Mouse (Mus musculus) skeletal muscle tissue, adult 2 months (tissue): ENCODE data around the gene Sdhaf4.

Experiments used
- DNase-seq: peaks from one replicate; pipeline ENCODE4 v3.0.0-alpha.2; 2012; ENCODE audit warnings: low read depth, low spot score

Sdhaf4 gene

DNA sequence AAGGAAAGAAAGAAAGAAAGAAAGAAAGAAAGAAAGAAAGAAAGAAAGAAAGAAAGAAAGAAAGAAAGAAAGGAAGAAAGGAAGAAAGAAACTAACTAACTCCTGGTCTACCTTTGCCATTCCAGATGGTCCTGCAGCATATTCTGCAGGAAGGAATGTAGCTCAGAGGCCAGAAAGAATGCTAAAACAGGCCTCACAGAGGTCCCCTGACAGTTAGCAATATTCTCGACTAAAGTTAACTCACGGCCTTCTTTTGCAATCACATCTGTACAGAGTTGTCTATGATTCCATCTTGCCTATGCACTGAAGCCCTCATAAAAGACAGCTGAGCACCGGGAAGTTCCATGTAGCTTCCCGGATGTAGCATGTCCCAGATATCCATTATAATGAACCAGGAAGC lies 49.9 kb downstream of the Sdhaf4 start:
- DNase-seq = no peak

DNA sequence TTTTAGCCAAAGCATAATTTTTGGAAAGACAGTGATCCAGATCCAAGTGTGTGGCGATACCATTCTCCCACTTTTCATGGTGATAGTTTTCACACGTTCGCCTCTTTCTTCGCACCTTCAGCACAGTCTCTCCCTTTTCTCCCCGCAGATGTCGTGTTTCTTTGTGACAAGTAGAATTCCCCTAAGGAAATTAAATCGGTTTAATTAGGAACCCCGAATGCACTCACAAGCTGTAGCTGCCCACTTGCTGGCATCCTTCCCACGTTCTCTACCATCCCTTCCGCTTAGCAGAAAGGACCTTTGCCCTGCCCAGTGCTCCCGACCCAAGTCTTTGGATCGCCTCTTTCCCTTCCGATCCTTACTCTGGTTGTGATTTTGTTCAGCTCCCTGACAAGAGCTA lies 51.5 kb downstream of the Sdhaf4 start:
- no peak for DNase-seq

DNA sequence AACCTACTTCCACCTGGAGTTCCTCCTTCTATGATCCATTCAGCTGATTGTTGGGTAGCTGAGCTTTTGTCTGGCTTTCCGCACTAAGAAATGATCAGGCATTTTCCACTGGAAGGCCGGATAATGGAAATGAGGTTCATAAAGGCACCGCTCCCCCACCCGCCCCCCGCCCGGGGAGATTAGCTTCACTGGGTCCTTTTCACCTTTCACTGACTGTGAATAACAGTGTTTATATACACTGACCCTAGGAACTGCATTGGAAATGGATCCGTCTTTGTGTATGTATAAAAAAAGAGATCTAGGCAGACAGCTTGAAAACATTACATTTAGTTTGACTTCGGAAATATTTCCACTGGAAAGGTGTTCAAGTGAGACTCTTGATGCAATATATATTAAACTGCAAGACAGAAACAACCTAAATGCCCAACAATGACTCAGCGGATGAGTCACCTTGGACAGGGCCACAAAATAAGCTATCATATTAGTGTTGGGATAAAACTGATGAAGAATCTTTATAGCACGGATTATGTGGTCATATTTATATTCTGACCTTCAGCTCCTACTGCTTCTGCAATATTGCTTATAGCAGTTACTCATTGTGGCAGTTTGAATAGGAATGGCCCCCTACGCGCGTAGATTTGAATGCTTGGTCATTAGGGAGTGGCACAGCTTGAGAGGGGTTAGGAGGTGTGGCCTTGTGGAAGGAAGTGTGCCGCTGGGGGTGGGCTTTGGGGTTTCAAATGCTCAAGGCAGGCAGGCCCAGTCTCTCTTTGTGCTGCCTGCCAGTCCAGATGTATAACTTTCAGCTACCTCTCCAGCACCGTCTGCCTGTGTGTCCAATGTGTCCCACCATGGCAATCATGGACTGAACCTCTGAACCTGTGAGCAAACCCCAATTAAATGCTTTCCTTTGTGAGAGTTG lies 56.4 kb downstream of the Sdhaf4 start:
- no peak for DNase-seq

DNA sequence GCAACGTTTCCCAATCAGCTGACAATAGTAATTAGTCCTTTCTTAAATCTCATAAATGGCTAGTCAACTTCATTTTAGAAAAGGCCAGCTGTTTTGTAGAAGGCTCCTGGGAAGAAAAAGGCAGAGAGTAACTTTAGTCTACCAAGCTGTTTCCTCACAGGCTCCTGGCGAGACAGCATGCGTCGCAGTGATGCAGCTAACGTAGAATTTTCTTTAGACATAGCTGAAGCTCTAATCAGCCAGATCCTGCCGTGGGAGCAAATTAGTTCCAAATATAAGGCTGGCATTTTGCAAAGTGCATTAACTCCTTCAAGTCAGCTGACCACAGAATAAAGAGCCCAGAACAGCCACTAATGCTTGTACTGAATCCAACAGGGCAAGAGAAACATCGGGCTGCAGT lies 57.2 kb downstream of the Sdhaf4 start:
- DNase-seq = no peak
